Mouse (Mus musculus): ENCODE results near the gene Znfx1. TPM values are rescaled to one million over a fixed set of nuclear protein-coding genes. Genes with fewer than 3 reads are reported as not detected.
"Not testable (repeated sequence)": the region's sequence is repeated elsewhere in the genome, so short reads cannot be mapped to it uniquely, and the experiment has no call there.

The Znfx1 gene
- total RNA-seq, 2 experiments from 2014 or later = 31.2 to 36.5 TPM

DNA sequence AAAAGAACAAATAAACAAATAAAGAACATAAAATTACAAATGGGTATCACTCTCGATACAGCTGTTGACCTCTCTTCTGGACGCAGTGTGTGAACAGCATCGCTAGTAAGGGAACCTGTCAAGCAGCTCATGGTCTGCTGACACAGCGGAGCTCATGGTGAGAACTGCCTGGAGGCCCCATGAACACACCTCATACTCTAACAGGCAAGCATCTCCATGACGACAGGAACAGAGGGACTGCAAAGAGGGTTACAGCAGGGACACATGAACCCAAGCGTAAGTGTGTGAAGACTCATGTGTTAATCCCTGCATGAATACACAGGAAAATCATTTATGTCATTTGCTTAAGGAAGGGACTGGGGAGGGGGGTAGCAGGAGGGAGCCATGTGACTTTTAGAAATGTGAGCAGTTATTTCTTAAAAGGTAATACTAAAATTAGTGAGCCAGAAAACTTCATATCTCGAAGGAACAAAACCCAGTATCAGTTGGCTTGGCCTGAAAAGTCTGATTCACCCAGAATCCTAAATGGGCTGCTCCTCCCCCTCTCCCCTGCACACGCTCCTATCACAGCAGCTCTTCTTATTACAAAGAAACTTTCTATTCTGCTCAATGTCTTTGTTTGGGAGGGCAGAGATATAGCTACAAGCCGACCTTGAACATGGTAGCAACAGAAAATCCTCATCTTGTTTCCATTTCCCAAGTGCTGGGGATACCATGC lies 9.5 kb downstream of the Znfx1 start:
- no peak for DNase-seq

DNA sequence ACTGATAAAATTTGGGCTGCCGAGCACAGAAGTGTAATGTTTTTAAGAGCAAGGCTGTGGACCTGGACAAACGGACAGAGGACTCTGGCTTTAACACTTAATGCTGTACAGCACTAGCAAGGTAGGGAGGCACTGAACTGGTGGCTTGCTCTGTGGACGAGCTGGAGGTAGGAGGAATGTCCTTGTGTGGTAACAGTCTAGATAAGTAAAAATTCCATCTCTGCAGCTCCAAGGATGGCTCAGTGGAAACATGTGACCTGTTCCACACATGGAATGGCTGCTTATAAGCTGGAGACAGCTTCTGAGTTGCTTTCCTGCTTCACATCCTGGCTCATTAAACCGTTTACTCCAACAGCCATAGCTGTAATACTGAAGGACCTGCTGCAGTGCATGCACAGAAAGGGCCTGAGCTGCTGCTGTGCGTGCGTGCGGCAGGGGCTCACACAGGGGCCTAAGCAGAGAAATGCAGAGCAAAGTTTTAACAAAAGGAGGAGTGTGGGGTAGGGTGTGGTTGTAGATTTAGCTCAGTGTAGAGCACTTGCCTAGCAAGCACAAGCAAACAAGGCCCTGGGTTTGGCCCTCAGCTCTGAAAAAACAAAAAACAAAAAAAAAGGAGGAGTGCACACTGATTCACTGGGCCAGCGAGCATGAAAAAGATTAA lies 14.0 kb downstream of the Znfx1 start:
- no peak for DNase-seq

GRCm38 (mm10) chr2:167048223-167048622 lies 14.6 kb downstream of the Znfx1 start:
- no peak for DNase-seq

DNA sequence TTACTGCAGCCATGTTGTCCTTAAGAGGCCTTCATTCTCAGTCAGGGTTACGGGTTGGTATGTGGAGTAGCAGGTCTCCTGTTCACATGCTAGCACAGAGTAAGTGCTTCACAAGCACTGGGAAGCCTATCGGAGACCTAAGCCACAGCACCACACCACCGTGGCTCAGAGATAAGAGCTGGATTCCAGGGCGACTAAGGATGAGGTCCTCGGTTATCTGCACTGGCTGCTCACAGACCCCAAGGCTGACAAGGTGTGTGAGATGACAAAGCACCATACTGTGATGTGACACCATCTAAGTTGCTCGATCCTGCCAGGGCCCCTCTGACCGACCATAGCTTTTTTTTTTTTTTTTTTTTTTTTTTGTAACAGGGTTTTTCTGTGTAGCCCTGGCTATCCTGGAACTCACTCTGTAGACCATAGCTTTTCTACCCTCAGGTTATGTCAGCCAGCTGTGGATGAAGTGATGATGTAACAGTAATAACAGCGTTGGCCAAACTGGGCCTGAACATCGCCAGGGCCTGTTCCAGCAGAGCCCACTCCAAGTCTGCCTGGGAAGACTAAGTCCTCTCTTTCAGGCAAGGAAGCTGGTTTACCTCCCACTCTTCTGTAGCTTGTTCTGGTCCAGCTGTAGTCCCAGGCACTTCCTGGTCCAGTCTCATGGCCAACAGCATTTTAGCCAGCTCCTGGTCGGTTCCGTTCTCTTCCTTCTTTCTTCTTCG lies 19.3 kb downstream of the Znfx1 start:
- DNase-seq = no peak

- DNase-seq = no peak
These were observed 23.4 kb downstream of the Znfx1 start for GRCm38 (mm10) chr2:167039386-167039785.

- DNase-seq = no peak
These were observed 24.1 kb downstream of the Znfx1 start for GRCm38 (mm10) chr2:167038716-167039115.

DNA sequence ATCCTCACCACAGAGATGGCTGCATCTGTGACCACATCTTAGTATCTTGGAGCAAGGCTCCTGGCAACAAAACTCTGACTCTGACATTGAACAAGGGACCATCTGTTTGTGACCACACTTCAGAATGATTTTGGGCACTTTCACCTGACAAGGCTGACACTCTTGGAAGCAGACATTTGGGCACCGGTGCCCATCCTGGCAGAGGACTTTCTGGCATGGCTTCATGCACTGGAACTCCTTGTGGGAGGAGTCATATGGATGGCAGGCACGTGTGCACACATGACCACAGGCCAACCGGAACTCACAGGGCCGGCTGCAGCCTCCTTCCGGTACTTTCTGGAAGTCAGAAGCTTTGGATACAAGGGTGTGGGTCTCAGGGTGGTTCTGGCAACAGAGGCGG lies 24.5 kb downstream of the Znfx1 start:
- DNase-seq = no peak

- DNase-seq = no peak
These were observed 25.1 kb downstream of the Znfx1 start for GRCm38 (mm10) chr2:167037710-167038109.

- no peak for DNase-seq
These were observed 32.3 kb downstream of the Znfx1 start for GRCm38 (mm10) chr2:167030507-167030906.

DNA sequence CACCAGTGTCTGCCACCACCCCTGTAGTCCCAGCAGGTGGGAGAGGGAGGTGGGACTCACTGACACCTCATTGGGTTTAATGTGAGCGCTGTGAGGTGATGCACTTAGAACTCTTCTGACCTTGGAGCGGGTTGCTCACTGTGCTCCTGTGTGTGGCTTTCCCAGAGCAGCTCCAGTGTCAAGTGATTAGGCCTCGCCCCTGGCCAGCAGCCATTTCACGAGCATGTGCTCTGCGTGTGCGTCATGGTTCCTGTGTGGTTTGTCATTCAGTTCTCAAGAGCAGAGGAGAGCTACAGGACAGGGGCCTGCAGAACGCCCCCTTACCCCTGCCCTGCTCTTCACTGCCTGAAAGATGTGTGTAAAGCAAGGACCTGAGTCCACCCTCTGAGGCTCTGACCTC lies 34.3 kb downstream of the Znfx1 start:
- DNase-seq = peak; percentile 49

GRCm38 (mm10) chr2:167019396-167019795 lies 43.4 kb downstream of the Znfx1 start:
- DNase-seq = no peak

DNA sequence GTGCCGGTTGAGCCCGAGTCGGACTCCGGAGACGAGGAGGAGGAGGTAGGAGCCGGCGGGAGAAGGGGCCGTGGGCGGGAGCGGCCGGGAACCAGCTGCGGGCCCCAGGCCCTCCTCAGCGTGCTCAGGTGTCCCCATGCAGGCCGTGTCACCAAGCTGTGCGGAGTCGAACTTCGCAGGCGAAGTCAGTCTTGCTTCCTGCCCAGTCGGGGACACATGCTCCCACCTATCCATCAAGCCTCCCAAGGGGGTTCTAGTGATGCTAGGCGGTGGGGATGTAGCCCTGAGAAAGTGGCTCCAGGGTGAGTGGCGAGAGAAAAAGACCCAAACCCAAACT lies 47.5 kb downstream of the Znfx1 start:
- DNase-seq = no peak

DNA sequence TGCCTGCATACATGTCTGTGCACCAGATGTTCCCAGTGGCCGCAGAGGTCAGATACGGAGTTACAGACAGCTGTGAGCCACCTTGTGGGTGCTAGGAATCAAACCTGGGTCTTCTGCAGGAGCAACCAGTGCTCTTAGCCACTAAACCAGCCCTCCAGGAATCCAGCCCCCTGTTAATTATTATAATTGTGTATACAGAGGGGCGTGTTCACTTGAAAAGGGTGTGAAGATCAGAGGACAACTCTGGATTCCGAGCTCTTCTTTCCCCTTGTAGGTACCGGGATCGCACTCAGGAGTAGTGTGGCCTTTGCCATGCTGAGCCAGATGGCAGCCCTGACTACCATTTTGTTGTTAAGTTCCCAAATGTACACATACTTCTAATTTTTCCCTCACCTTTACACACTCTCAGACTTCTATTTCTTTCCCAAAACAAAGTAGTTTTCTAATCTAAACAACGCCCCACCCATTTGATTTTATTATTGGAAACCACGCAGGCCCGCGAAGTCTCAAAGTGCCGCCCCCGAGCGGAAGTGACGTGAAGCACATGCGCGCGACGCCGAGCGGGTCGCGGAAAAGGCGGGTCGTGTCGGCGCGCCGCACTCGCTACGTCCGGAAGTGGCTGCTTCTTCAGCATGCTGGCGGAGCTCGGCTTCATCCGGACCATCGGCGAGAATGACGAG lies 48.0 kb downstream of the Znfx1 start, which contains the start of gene Ddx27:
TSS of gene Ddx27 (plus strand) at position 492 of the 680 bp plus-strand sequence.
- DNase-seq = peak; percentile 96

DNA sequence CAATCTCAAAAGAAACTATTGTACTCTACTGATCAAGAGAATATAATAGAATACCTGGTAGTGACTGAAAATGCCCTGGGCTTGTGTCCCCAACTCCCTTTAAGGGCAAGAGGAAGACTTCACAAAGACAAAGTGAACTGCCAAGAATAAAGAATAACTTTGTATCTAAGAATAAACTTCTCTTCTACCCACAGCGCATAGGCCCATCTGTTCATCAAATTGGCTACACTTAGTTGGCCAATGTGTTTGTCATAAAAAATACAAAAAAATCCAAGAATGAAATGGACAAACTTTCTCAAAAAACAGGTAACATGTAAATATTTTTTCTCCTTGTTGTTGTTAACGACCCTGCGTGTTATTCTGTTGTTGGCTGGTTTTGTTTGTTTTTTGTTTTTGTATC lies 52.3 kb downstream of the Znfx1 start:
- no peak for DNase-seq

DNA sequence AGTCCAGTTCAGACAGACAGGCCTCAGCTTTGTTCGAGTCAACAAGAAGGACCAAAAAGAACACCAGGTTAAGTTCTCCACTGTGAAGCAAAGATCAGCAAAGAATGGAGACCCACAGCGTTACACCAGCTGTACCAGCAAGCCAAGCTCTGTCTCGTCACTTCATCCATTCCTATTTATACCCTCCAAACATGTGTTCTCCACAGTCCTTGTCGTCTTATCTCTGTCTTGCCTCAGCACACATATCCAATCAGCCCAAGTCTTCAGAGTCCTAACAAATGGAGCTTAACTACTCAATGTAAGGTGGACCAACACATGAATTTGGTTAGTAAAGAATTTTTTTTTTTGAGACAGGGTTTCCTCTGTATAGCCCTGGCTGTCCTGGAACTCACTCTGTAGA lies 53.3 kb downstream of the Znfx1 start:
- no peak for DNase-seq

- not testable (repeated sequence) for DNase-seq
These were observed 55.2 kb downstream of the Znfx1 start for GRCm38 (mm10) chr2:167007565-167007964.

DNA sequence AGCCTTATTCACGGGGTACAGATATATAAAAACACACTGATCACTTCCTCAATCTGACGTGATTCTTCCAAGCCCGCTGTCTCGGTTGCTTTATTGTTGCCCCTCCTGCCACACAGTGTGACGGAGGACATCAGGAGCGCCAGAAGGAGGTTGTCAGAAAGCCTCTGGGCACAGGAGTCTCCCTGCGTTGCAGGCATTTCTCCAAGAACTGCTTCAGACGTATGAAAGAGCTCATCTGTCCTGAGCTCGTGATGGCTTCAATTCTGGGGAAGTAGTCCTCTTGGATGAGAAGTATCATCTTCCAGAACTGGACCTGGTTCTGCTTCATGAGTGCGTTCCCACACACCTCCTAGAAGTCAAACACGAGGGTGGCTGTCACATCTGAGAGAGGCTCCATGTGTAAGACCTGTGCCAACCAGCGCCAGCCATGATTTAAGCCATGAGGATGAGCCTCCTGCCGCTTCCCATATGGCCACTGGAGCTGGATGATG lies 55.8 kb downstream of the Znfx1 start:
- DNase-seq = no peak

DNA sequence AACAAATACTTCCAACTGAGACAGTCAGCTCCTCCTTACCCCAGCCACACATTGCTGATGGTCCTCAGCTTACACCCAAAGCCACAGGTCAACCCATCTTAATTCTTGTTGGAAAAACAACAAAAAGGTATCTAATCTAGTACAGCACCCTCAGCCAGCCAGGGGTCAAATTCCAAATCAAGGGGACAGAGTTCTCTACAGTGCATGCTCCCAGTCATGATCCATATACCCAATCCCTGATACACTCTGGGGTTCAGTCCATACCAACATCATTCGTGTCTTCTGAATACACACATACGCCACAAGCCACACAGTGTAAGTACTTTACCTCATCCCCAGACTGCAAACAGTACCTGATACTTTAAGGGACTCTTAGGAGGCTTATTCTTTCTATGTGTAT lies 56.5 kb downstream of the Znfx1 start:
- no peak for DNase-seq

DNA sequence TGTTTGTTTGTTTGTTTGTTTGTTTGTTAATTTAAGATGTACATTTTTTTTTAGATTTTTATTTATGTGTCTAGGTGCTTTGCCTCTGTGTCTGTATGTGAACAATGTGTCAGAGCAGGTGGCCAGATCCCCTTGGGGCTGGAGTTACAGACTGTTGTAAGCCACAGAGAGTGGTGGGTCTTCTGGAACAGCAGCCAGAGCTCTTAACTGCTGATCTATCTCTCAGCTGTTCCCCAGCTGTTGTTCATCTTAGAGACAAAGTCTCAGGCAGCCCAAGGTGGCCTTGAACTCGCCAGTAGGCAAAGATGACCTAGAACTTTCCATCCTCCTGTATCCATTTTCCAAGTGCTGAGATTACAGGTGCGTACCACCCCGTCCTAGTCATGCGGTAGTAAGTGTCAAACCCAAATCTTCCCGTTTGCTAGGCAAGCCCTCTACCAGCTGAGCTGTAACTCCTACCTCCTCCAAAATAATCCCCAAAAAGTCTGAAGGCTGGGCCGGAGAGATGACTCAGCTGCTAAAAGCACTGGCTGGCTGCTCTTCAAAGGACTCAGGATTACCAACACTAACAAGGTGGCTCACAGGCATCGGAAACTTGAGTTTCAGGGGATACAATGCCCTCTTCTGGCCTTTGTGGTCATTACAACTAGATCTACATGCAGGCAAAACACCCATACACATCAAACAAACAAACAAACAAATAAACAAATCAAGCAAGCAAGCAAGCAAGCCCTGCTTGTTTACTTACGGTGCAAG lies 58.5 kb downstream of the Znfx1 start:
- DNase-seq = peak; percentile 80

DNA sequence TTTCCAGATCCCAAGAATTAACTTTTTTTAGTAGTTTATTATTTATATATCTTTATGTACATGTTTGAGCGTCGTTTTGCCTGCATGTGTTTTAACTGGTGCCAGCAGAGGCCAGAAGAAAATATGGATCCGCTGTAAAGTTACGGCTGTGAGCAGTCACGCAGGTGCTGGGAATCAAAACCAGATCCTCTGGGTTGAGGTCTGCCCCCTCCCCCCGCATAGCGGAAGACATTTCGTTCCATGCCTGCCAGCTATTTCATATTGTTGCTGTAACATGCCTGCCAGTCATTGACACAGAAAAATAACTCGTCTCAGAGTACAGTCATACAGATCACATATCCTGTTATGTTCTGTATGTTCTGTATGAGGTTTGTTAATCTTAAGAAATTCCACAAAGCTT lies 61.3 kb downstream of the Znfx1 start:
- no peak for DNase-seq

DNA sequence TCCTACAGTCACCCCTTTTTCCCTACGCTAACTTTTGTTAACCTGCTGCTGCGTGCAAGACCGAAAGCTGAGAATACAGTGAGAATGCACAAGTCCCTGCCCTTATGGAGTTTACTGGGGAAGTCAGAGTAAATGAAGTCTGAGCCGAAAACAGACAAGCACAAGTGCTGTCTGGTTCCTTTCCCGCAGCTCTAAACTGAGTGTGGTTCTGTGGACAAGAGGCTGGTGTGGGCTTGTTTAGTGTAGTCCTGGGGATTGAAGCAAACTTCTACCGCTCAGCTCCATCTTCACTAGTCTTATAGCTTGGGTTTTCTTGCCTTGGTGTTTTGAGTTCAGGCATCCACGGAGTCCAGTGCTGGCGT lies 66.3 kb downstream of the Znfx1 start:
- DNase-seq = no peak
